Mouse (Mus musculus) heart, embryonic 13.5 days (tissue): ENCODE results near the gene Foxo6. TPM values are rescaled to one million over a fixed set of nuclear protein-coding genes. Genes with fewer than 3 reads are reported as not detected.

ENCODE experiments used
- ATAC-seq: fragments of 200-750 bp; cut with Nextera tagmentation; 2 replicates; pipeline ENCODE4 v1.8.0; 2017; ENCODE audit warnings: moderate TSS enrichment; ENCODE audit not compliant: insufficient number of reproducible peaks, low FRiP score, low TSS enrichment; ENCODE audit errors: extremely low read depth
- H3K27ac ChIP-seq: fragments of 300-500 bp; sonication (generic); replicated peaks from 2 replicates; pipeline ENCODE4 v1.5.1; 2015; ENCODE audit warnings: moderate library complexity, mild to moderate bottlenecking, inconsistent platforms
- H3K27me3 ChIP-seq: fragments of 300-500 bp; sonication (generic); replicated peaks from 2 replicates; pipeline ENCODE4 v1.6.1; 2015; ENCODE audit warnings: mild to moderate bottlenecking, inconsistent platforms
- H3K36me3 ChIP-seq: fragments of 300-500 bp; sonication (generic); 2 replicates; pipeline ENCODE4 v1.6.1; 2015; ENCODE audit warnings: mild to moderate bottlenecking, inconsistent platforms
- H3K4me1 ChIP-seq: fragments of 300-500 bp; sonication (generic); 2 replicates; pipeline ENCODE4 v1.6.1; 2015; ENCODE audit warnings: inconsistent platforms
- H3K4me2 ChIP-seq: fragments of 300-500 bp; sonication (generic); 2 replicates; pipeline ENCODE4 v1.6.1; 2015; ENCODE audit warnings: inconsistent platforms, mild to moderate bottlenecking, moderate library complexity
- H3K4me3 ChIP-seq: fragments of 300-500 bp; sonication (generic); 2 replicates; pipeline ENCODE4 v1.5.1; 2015; ENCODE audit warnings: moderate library complexity, mild to moderate bottlenecking, inconsistent platforms
- H3K9ac ChIP-seq: fragments of 300-500 bp; sonication (generic); 2 replicates; pipeline ENCODE4 v1.6.1; 2015; ENCODE audit warnings: inconsistent platforms, mild to moderate bottlenecking, moderate library complexity
- H3K9me3 ChIP-seq: fragments of 300-500 bp; sonication (generic); 2 replicates; pipeline ENCODE4 v1.6.1; 2016; ENCODE audit warnings: inconsistent platforms
- WGBS: fragments of 180-500 bp; shearing (Covaris S2); methylation state at CpG from one replicate; pipeline ENCODE4 v1.1.7; 2015; ENCODE audit warnings: mixed read lengths; 5-methylcytosine and 5-hydroxymethylcytosine counted together
- polyA plus RNA-seq: library from polyadenylated mRNA; unstranded; fragments of >200 nt; fragmentation: Nextera tagmentation; extraction: Ambion mirVana; gene quantifications from 2 replicates; pipeline ENCODE4 v1.2.1, GENCODE M21; 2015

Gene Foxo6
- polyA plus RNA-seq, 1 experiment from 2014 or later = not detected

DNA sequence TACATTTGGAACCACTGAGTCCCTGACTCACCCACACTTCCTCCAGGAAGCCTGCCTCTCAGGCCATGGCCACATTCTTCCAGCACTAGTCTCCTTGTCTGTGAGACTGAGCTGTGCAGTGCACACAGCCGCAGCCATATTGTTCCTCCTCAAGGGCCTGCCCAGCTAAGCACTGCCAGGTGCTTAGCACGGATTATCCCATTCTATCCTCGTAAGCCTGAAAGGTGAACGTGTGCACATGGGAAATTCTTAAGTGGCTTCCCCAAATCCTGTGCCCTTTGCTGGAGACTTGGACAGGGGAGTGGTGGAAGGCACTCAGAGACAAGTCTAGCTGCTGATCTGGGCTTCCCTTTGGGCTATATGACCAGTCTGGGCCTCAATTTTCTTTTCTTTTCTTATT is 29.6 kb upstream of the Foxo6 start:
- Histone ChIP-seq H3K27me3 (peaks cover 30% of the 10 kb centered on the region), H3K9me3 (no peaks in the 10 kb centered on the region), H3K4me1 (peaks cover 4% of the 10 kb centered on the region), H3K36me3 (no peaks in the 10 kb centered on the region), H3K27ac (no peak overlapping the region), H3K9ac (no peak overlapping the region), H3K4me3 (no peak overlapping the region), H3K4me2 (no peak overlapping the region)
- 67% methylated on average over 4 of the region's 4 CpGs for WGBS
- no peak for ATAC-seq

DNA sequence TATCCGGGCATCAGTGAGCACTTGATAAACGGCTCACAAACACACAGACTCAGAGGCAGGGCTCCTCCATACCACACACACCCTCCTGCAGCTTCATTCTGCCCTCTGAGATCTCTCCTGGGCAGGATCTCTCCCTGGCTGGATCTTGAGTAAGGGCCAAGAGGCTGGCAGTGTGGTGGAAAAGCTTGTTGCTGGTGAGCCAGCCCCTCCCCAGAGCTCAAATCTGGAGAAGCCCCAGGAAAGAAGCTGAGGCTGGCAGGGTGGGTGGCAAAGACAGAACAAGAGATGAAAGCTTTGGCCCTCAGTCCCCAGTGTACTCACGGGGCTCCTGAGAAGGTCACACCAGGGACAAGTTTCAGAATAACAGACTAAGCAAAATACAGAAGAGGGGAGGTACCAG is 27.4 kb upstream of the Foxo6 start:
- no peak overlapping the region for H3K4me2 ChIP-seq
- H3K27me3 ChIP-seq = peaks cover 30% of the 10 kb centered on the region
- no peak for ATAC-seq
- H3K4me3 ChIP-seq = no peak overlapping the region
- 14% methylated on average over 3 of the region's 3 CpGs for WGBS
- H3K9me3 ChIP-seq = peaks cover 4% of the 10 kb centered on the region
- H3K4me1 ChIP-seq = peaks cover 4% of the 10 kb centered on the region
- no peak overlapping the region for H3K27ac ChIP-seq
- no peaks in the 10 kb centered on the region for H3K36me3 ChIP-seq
- H3K9ac ChIP-seq = peak overlapping the region; percentile 37; the same call in 1 of the 2 replicates

- 73% methylated on average over 5 of the region's 5 CpGs for WGBS
- Histone ChIP-seq H3K9ac (no peak overlapping the region), H3K36me3 (no peaks in the 10 kb centered on the region), H3K27me3 (peaks cover 27% of the 10 kb centered on the region), H3K4me3 (no peak overlapping the region), H3K9me3 (peaks cover 4% of the 10 kb centered on the region), H3K4me1 (peaks cover 4% of the 10 kb centered on the region), H3K27ac (no peak overlapping the region), H3K4me2 (no peak overlapping the region)
- ATAC-seq = no peak
These were observed 26.2 kb upstream of the Foxo6 start for GRCm38 (mm10) chr4:120313309-120313708.

GRCm38 (mm10) chr4:120304580-120304979 is 17.4 kb upstream of the Foxo6 start:
- H3K27me3 ChIP-seq = peaks cover 65% of the 10 kb centered on the region
- 10% methylated on average over 9 of the region's 9 CpGs for WGBS
- no peak for ATAC-seq

GRCm38 (mm10) chr4:120299287-120299686 is 12.1 kb upstream of the Foxo6 start:
- ATAC-seq = no peak
- Histone ChIP-seq H3K36me3 (no peaks in the 10 kb centered on the region), H3K9me3 (no peaks in the 10 kb centered on the region), H3K4me1 (no peaks in the 10 kb centered on the region), H3K27me3 (peaks cover 61% of the 10 kb centered on the region), H3K4me3 (no peak overlapping the region), H3K4me2 (no peak overlapping the region), H3K27ac (no peak overlapping the region), H3K9ac (no peak overlapping the region)
- 39% methylated on average over 7 of the region's 7 CpGs for WGBS

More at GRCm38 (mm10) chr4:120304580-120304979, 17.4 kb upstream of the Foxo6 start:
- H3K4me2 ChIP-seq = no peak overlapping the region
- H3K4me1 ChIP-seq = no peaks in the 10 kb centered on the region
- H3K9me3 ChIP-seq = no peaks in the 10 kb centered on the region
- no peak overlapping the region for H3K4me3 ChIP-seq
- H3K36me3 ChIP-seq = no peaks in the 10 kb centered on the region
- H3K9ac ChIP-seq = no peak overlapping the region
- H3K27ac ChIP-seq = no peak overlapping the region

DNA sequence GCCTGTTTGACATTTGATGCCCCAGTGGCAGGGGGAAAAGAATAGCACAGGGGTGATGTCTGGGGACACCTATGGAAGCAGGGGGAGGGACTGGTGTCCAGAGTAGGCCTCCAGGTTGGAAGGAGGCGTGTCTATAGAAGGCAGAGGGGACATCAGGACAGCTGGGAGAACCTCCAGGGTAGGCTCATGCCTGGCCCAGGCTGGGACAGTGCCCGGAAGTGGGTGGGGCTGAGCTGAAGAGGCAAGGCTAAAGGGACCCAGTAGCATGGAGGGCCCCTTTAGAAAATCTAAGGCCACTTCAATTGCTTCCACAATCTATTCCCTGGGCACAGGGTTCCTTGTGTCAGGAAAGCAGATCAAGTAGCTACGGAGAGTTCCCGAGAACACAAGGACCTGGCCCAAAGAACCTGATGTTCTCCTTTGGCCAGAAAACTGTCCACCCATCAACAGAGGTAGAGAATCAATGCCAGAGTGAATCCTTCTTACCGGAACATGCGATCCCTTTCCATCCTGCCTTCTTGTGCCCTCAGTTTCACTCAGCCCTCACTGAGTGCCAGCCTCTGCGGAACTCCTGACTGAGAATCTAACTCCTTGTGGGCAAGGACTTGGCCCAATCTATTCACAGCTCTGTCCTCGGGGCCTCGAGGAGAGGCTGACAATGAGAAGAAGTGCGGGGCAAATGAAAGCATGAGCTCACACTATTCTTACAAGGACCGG is 4.1 kb upstream of the Foxo6 start:
- no peak overlapping the region for H3K9ac ChIP-seq
- 77% methylated on average over 11 of the region's 11 CpGs for WGBS
- no peak overlapping the region for H3K4me2 ChIP-seq
- H3K9me3 ChIP-seq = no peaks in the 10 kb centered on the region
- ATAC-seq = no peak
- no peak overlapping the region for H3K27ac ChIP-seq
- H3K36me3 ChIP-seq = no peaks in the 10 kb centered on the region
- peaks cover 24% of the 10 kb centered on the region for H3K4me1 ChIP-seq
- H3K27me3 ChIP-seq = peaks cover 51% of the 10 kb centered on the region
- no peak overlapping the region for H3K4me3 ChIP-seq

DNA sequence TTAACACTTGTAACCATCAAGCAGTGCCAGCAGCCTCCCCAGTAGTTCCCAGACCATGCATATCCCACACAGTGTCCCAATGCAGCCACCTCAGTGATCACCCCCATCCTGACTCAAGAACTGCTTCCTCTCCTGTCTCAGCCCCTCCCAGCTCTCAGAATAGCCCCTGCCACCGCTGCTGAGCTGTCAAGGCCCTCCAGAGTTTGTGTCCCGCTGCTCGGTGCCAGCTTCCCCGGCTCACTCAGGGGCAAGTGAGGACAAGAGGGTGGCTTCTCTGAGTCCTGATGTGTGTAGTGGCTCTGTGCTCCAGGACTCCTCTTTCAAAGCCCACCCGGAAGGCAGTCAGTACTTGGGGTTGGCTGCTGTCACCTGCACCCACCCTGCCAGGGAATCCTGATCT is 3.3 kb upstream of the Foxo6 start:
- no peak overlapping the region for H3K4me3 ChIP-seq
- no peaks in the 10 kb centered on the region for H3K36me3 ChIP-seq
- ATAC-seq = no peak
- no peaks in the 10 kb centered on the region for H3K9me3 ChIP-seq
- peaks cover 59% of the 10 kb centered on the region for H3K27me3 ChIP-seq
- peaks cover 26% of the 10 kb centered on the region for H3K4me1 ChIP-seq
- WGBS = 17% methylated on average over 5 of the region's 5 CpGs
- H3K9ac ChIP-seq = 0 out of 2 replicates have a peak overlapping the region, but pooled peaks have one; percentile 37
- H3K4me2 ChIP-seq = no peak overlapping the region
- no peak overlapping the region for H3K27ac ChIP-seq

DNA sequence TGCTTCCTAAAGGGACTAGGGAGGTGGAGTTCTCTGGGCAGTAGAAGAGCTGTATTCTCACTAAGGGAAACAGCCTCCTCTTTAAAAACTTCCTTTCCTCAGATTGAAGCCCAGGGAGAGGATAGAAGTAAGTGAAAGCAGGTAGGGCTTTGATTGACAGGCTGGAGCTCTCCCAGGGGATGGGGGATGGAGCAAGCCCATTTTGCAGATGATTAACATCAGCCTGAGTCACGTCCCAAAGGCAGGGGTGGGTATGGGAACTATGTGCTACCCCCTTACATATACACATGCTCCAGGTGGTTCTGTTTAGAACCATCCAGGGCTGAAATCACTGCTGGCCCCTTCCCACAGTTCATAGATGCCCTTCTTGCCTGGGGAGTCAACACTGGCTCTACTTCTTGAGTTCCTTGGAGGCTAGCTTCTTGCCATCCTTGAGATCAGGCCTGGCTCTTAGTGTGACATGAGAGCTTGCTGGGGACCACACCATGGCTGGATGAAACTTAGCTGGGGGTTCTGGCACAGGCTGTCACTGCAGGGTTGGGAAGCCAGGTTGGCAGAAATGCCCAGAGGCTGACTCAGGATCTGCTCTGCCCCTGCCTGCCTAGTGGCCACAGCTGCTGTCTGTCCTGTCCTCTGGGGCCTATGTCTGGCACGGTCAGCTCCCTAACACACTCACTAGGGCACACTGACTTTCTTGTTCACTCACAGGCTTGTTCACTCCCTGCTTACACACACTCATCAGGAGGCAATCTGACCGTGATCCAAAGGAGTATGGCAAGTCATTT is 2.2 kb upstream of the Foxo6 start:
- no peak for ATAC-seq
- Histone ChIP-seq H3K4me3 (no peak overlapping the region), H3K27ac (no peak overlapping the region), H3K4me2 (no peak overlapping the region), H3K27me3 (peaks cover 66% of the 10 kb centered on the region), H3K9me3 (no peaks in the 10 kb centered on the region), H3K36me3 (no peaks in the 10 kb centered on the region), H3K4me1 (peaks cover 26% of the 10 kb centered on the region), H3K9ac (no peak overlapping the region)
- WGBS = 63% methylated on average over 3 of the region's 3 CpGs

DNA sequence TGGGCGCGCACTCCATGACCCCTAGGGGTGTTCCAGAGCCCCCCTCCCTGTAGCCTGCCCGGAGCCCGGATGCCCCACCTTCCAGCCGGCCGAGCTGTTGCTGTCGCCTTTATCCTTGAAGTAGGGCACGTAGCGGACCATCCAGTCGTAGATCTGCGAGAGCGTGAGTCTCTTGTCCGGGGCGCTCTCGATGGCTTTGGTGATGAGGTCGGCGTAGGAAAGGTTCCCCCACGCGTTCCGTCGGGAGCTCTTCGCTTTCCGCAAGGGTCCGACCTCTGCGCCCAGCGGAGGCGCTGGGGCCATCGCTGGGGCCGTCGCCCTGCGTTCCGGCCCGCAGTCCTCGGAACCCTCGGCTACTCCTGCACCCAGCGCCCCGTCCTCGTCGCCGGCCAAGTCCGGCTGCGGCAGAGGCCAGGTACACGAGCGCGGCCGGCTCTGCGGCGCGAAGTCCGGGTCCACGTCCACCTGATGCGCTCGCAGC is 348 bp downstream of the Foxo6 start:
- H3K4me3 ChIP-seq = peak overlapping the region; percentile 71
- ATAC-seq = no peak
- peak overlapping the region; percentile 100 for H3K4me2 ChIP-seq
- WGBS = under 1% methylated on average over 44 of the region's 53 CpGs
- no peaks in the 10 kb centered on the region for H3K9me3 ChIP-seq
- peak overlapping the region; percentile 86 for H3K9ac ChIP-seq
- H3K27ac ChIP-seq = no peak overlapping the region
- H3K27me3 ChIP-seq = peaks cover 85% of the 10 kb centered on the region
- no peaks in the 10 kb centered on the region for H3K36me3 ChIP-seq
- peaks cover 47% of the 10 kb centered on the region for H3K4me1 ChIP-seq

DNA sequence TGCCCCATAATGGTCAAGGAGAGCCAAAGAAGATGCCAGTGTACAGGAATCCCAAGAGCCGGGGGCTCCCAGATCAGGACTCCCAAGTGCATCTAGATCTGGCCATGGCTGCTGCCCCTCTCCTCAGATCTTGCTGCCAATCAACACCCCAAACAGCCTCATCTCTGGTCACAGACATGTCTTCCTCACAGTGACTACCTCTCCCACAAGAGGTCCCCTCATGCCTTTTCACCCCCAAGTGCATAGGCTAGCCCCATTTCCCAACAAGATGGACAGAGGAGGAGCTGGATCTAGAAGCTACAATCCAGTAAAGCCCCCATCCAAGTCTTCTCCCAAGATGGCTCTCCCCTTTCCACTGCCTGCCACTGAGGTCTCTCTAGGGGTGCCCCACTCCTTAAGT is 1.4 kb downstream of the Foxo6 start:
- peaks cover 44% of the 10 kb centered on the region for H3K4me1 ChIP-seq
- no peaks in the 10 kb centered on the region for H3K9me3 ChIP-seq
- WGBS = 87% methylated on average over 1 of the region's 1 CpGs
- H3K36me3 ChIP-seq = no peaks in the 10 kb centered on the region
- peak overlapping the region; percentile 100 for H3K4me2 ChIP-seq
- no peak for ATAC-seq
- H3K27ac ChIP-seq = no peak overlapping the region
- peak overlapping the region; percentile 71 for H3K4me3 ChIP-seq
- peaks cover 89% of the 10 kb centered on the region for H3K27me3 ChIP-seq
- no peak overlapping the region for H3K9ac ChIP-seq

GRCm38 (mm10) chr4:120285223-120285622 is 1.9 kb downstream of the Foxo6 start:
- Histone ChIP-seq H3K27ac (no peak overlapping the region), H3K4me2 (peak overlapping the region; percentile 100; the same call in 1 of the 2 replicates), H3K27me3 (peaks cover 90% of the 10 kb centered on the region), H3K36me3 (no peaks in the 10 kb centered on the region), H3K9ac (no peak overlapping the region), H3K4me1 (peaks cover 39% of the 10 kb centered on the region), H3K4me3 (no peak overlapping the region), H3K9me3 (no peaks in the 10 kb centered on the region)
- 75% methylated on average over 3 of the region's 3 CpGs for whole genome bisulfite sequencing
- no peak for ATAC-seq
